Mouse (Mus musculus) cerebellum, adult 2 months (tissue): ENCODE measurements at regions not wholly inside any gene's neighbourhood (a gene's known extent, or its start where the extent isn't known, plus 50 kb on each side); places are given as distances from the start of the nearest gene placed in this dataset.

ENCODE experiments used
- DNase-seq, 2 experiments: peaks; one replicate each; pipeline ENCODE4 v3.0.0; 2021
- H3K27ac ChIP-seq: fragments of 200-500 bp; 2 replicates; pipeline ENCODE4 v1.5.1; 2012; ENCODE audit warnings: low read length, control low read depth, inconsistent platforms; ENCODE audit not compliant: insufficient read depth
- H3K27me3 ChIP-seq: fragments of 200-500 bp; 2 replicates; pipeline ENCODE4 v1.6.1; 2012; ENCODE audit warnings: inconsistent platforms, mild to moderate bottlenecking, low read length, moderate library complexity; ENCODE audit not compliant: control insufficient read depth, insufficient read depth
- H3K4me1 ChIP-seq: fragments of 200-500 bp; 2 replicates; pipeline ENCODE4 v1.6.1; 2011; ENCODE audit warnings: low read length; ENCODE audit not compliant: control insufficient read depth, insufficient read depth
- H3K4me3 ChIP-seq: fragments of 200-500 bp; replicated peaks from 2 replicates; pipeline ENCODE3; 2011; ENCODE audit warnings: mild to moderate bottlenecking, low read depth, low read length, control low read depth; ENCODE audit not compliant: insufficient read depth
- CTCF ChIP-seq: fragments of 200-500 bp; IDR thresholded peaks from 2 replicates; pipeline ENCODE4 v1.5.1; 2011; ENCODE audit warnings: low read depth, mild to moderate bottlenecking, control low read depth, low read length, moderate library complexity, borderline replicate concordance; ENCODE audit not compliant: insufficient read depth
- POLR2A ChIP-seq: fragments of 200-500 bp; IDR thresholded peaks from 2 replicates; pipeline ENCODE4 v1.6.1; 2011; ENCODE audit warnings: low read length, control low read depth, borderline replicate concordance; ENCODE audit not compliant: insufficient read depth
- WGBS: fragments of 180-500 bp; shearing (Covaris S2); methylation state at CpG from one replicate; pipeline ENCODE4 v1.1.7; 2018; 5-methylcytosine and 5-hydroxymethylcytosine counted together

GRCm38 (mm10) chr16:30784261-30784660 lies 184.7 kb downstream of the Fam43a start:
- no peak for TF ChIP-seq CTCF
- Histone ChIP-seq H3K27me3 (no peaks in the 10 kb centered on the region), H3K4me3 (no peak overlapping the region), H3K27ac (no peak overlapping the region), H3K4me1 (no peaks in the 10 kb centered on the region)
- no peak for DNase-seq
- 97% methylated on average over 5 of the region's 5 CpGs for WGBS

- Histone ChIP-seq H3K4me1 (no peaks in the 10 kb centered on the region), H3K27ac (no peak overlapping the region), H3K27me3 (no peaks in the 10 kb centered on the region), H3K4me3 (no peak overlapping the region)
- TF ChIP-seq POLR2A = no peak
- no peak for TF ChIP-seq CTCF
- 100% methylated on average over 1 of the region's 1 CpGs for WGBS
- no peak for DNase-seq
Observed at GRCm38 (mm10) chr16:30784949-30785348, 185.4 kb downstream of the Fam43a start.

GRCm38 (mm10) chr16:30786060-30786459 lies 186.5 kb downstream of the Fam43a start:
- no peaks in the 10 kb centered on the region for H3K27me3 ChIP-seq
- WGBS = 98% methylated on average over 3 of the region's 3 CpGs
- DNase-seq = no peak
- H3K4me1 ChIP-seq = no peaks in the 10 kb centered on the region
- H3K4me3 ChIP-seq = no peak overlapping the region
- no peak for TF ChIP-seq POLR2A
- TF ChIP-seq CTCF = no peak
- H3K27ac ChIP-seq = no peak overlapping the region

GRCm38 (mm10) chr16:30787351-30787750 lies 187.8 kb downstream of the Fam43a start:
- H3K27ac ChIP-seq = no peak overlapping the region
- WGBS = 52% methylated on average over 1 of the region's 1 CpGs
- H3K4me1 ChIP-seq = peaks cover under 1% of the 10 kb centered on the region; the same call in 1 of the 2 replicates
- H3K4me3 ChIP-seq = no peak overlapping the region
- H3K27me3 ChIP-seq = no peaks in the 10 kb centered on the region
- DNase-seq = peak in 1 of 2 experiments; percentile 2
- TF ChIP-seq CTCF = no peak

- Histone ChIP-seq H3K4me3 (no peak overlapping the region), H3K27me3 (no peaks in the 10 kb centered on the region), H3K27ac (no peak overlapping the region), H3K4me1 (peaks cover 10% of the 10 kb centered on the region; the same call in 1 of the 2 replicates)
- peak in 1 of 2 experiments; percentile 3 for DNase-seq
- 72% methylated on average over 11 of the region's 11 CpGs for WGBS
- TF ChIP-seq POLR2A (no peak), CTCF (no peak)
Observed at GRCm38 (mm10) chr16:30788321-30788781, 188.8 kb downstream of the Fam43a start.

GRCm38 (mm10) chr16:30788944-30789781 lies 189.6 kb downstream of the Fam43a start:
- no peak overlapping the region for H3K4me3 ChIP-seq
- no peak overlapping the region for H3K27ac ChIP-seq
- no peak for TF ChIP-seq POLR2A
- TF ChIP-seq CTCF = no peak
- no peaks in the 10 kb centered on the region for H3K27me3 ChIP-seq
- H3K4me1 ChIP-seq = peaks cover 14% of the 10 kb centered on the region; the same call in 1 of the 2 replicates
- 88% methylated on average over 15 of the region's 15 CpGs for WGBS
- no peak for DNase-seq

GRCm38 (mm10) chr16:30790036-30790435 lies 190.5 kb downstream of the Fam43a start:
- no peak overlapping the region for H3K27ac ChIP-seq
- 49% methylated on average over 3 of the region's 3 CpGs for WGBS
- no peak for TF ChIP-seq CTCF
- TF ChIP-seq POLR2A = no peak
- no peaks in the 10 kb centered on the region for H3K27me3 ChIP-seq
- H3K4me1 ChIP-seq = peaks cover 14% of the 10 kb centered on the region; the same call in 1 of the 2 replicates
- peak in 1 of 2 experiments; percentile 35 for DNase-seq
- H3K4me3 ChIP-seq = no peak overlapping the region

- peaks cover 14% of the 10 kb centered on the region; the same call in 1 of the 2 replicates for H3K4me1 ChIP-seq
- H3K27ac ChIP-seq = no peak overlapping the region
- no peak overlapping the region for H3K4me3 ChIP-seq
- DNase-seq = peak in 1 of 2 experiments; percentile 18
- TF ChIP-seq CTCF (no peak), POLR2A (no peak)
- WGBS = 46% methylated on average over 4 of the region's 4 CpGs
- H3K27me3 ChIP-seq = no peaks in the 10 kb centered on the region
Observed at GRCm38 (mm10) chr16:30790551-30791001, 191.1 kb downstream of the Fam43a start.
